Mouse (Mus musculus) liver, embryonic 14.5 days (tissue): ENCODE measurements around the gene Borcs6.

Experiments used
- CTCF ChIP-seq: IDR thresholded peaks from 2 replicates; pipeline ENCODE4 v1.5.1; 2016; ENCODE audit warnings: antibody characterized with exemption, low read depth, control low read depth
- EP300 ChIP-seq: IDR thresholded peaks from 2 replicates; pipeline ENCODE4 v1.6.1; 2016; ENCODE audit warnings: antibody characterized with exemption, low read depth

DNA sequence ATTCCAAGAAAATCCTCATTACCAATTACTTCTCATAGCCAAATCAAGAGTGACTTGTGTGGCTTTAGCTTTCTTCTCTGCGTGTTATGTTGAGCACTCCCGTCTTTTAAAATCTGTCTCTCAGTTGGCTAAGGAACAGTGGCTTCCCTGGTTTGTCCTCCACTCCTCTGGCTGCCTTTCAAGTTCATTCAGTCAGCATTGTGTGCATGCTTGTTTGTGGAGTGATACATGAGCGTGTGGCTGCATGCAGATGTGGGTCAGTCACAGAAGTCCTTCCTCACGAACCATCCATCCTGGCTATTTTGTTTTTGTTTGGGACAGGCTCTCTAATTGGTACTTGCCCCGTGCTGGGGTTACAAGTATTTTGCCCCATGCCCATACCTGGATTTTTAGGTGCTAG is 17.1 kb downstream of the Borcs6 start:
- TF ChIP-seq CTCF (no peak), EP300 (no peak)
